Mouse (Mus musculus) embryonic facial prominence, embryonic 11.5 days (tissue): Measurements from ENCODE around the gene Tmtc2. TPM values are rescaled to one million over a fixed set of nuclear protein-coding genes. Genes with fewer than 3 reads are reported as not detected.

Experiments
- ATAC-seq: fragments of 200-750 bp; cut with Nextera tagmentation; replicated peaks from 2 replicates; pipeline ENCODE4 v1.8.0; 2017; ENCODE audit warnings: low read depth; ENCODE audit not compliant: insufficient number of reproducible peaks, low FRiP score, low TSS enrichment
- DNase-seq: peaks from one replicate; pipeline ENCODE4 v3.0.0-alpha.2; 2015; ENCODE audit warnings: low spot score
- H3K27ac ChIP-seq: fragments of 300-500 bp; sonication (generic); replicated peaks from 2 replicates; pipeline ENCODE4 v1.5.1; 2014; ENCODE audit warnings: mild to moderate bottlenecking, low read depth, low read length, control low read depth
- H3K27me3 ChIP-seq: fragments of 300-500 bp; sonication (generic); 2 replicates; pipeline ENCODE4 v1.6.1; 2014; ENCODE audit warnings: mild to moderate bottlenecking, low read length, moderate library complexity, mixed read lengths; ENCODE audit not compliant: control insufficient read depth, insufficient read depth
- H3K36me3 ChIP-seq: fragments of 300-500 bp; sonication (generic); replicated peaks from 2 replicates; pipeline ENCODE4 v1.6.1; 2014; ENCODE audit warnings: low read depth, mild to moderate bottlenecking, low read length, moderate library complexity, mixed read lengths; ENCODE audit not compliant: control insufficient read depth, insufficient read depth
- H3K4me1 ChIP-seq: fragments of 300-500 bp; sonication (generic); 2 replicates; pipeline ENCODE4 v1.6.1; 2014; ENCODE audit warnings: low read length, mixed read lengths; ENCODE audit not compliant: control insufficient read depth, insufficient read depth
- H3K4me2 ChIP-seq: fragments of 300-500 bp; sonication (generic); 2 replicates; pipeline ENCODE4 v1.6.1; 2014; ENCODE audit warnings: low read depth, mild to moderate bottlenecking, control low read depth, low read length, moderate library complexity
- H3K4me3 ChIP-seq: fragments of 300-500 bp; sonication (generic); 2 replicates; pipeline ENCODE4 v1.5.1; 2014; ENCODE audit warnings: low read depth, low read length, control low read depth
- H3K9ac ChIP-seq: fragments of 300-500 bp; sonication (generic); replicated peaks from 2 replicates; pipeline ENCODE4 v1.6.1; 2014; ENCODE audit warnings: mild to moderate bottlenecking, control low read depth, low read length
- H3K9me3 ChIP-seq: fragments of 300-500 bp; sonication (generic); replicated peaks from 2 replicates; pipeline ENCODE4 v1.6.1; 2016; ENCODE audit warnings: mild to moderate bottlenecking, low read length, inconsistent platforms, mixed read lengths; ENCODE audit not compliant: control insufficient read depth
- WGBS: fragments of 180-500 bp; shearing (Covaris S2); extraction: QIAGEN DNeasy Blood & Tissue Kit; methylation state at CpG from one replicate; pipeline ENCODE4 v1.1.7; 2014; 5-methylcytosine and 5-hydroxymethylcytosine counted together
- polyA plus RNA-seq: library from polyadenylated mRNA; unstranded; fragments of >200 nt; fragmentation: Nextera tagmentation; extraction: Ambion mirVana; gene quantifications from 2 replicates; pipeline ENCODE4 v1.2.1, GENCODE M21; 2014

Gene Tmtc2
- polyA plus RNA-seq, 1 experiment from 2014 or later = 7.8 TPM

GRCm38 (mm10) chr10:105381705-105382104, 192.5 kb downstream of the Tmtc2 start:
- ATAC-seq = no peak
- WGBS = 89% methylated on average over 1 of the region's 1 CpGs
- H3K27ac ChIP-seq = no peak overlapping the region

GRCm38 (mm10) chr10:105381202-105381601, 193.0 kb downstream of the Tmtc2 start:
- Histone ChIP-seq H3K4me1 (no peaks in the 10 kb centered on the region), H3K4me3 (no peak overlapping the region), H3K36me3 (no peaks in the 10 kb centered on the region), H3K9ac (no peak overlapping the region), H3K9me3 (no peaks in the 10 kb centered on the region), H3K4me2 (no peak overlapping the region), H3K27ac (no peak overlapping the region), H3K27me3 (no peaks in the 10 kb centered on the region)
- peak; percentile 17 for DNase-seq
- no peak for ATAC-seq
- 70% methylated on average over 5 of the region's 5 CpGs for WGBS

More at GRCm38 (mm10) chr10:105381705-105382104, 192.5 kb downstream of the Tmtc2 start:
- H3K4me2 ChIP-seq = no peak overlapping the region
- H3K9ac ChIP-seq = no peak overlapping the region
- no peaks in the 10 kb centered on the region for H3K9me3 ChIP-seq
- no peaks in the 10 kb centered on the region for H3K27me3 ChIP-seq
- DNase-seq = no peak
- no peaks in the 10 kb centered on the region for H3K36me3 ChIP-seq
- H3K4me1 ChIP-seq = no peaks in the 10 kb centered on the region
- H3K4me3 ChIP-seq = no peak overlapping the region

GRCm38 (mm10) chr10:105380584-105380983, 193.7 kb downstream of the Tmtc2 start:
- Histone ChIP-seq H3K27ac (no peak overlapping the region), H3K9ac (no peak overlapping the region), H3K4me1 (no peaks in the 10 kb centered on the region), H3K4me3 (no peak overlapping the region), H3K36me3 (no peaks in the 10 kb centered on the region), H3K27me3 (no peaks in the 10 kb centered on the region), H3K9me3 (no peaks in the 10 kb centered on the region), H3K4me2 (no peak overlapping the region)
- DNase-seq (peak; percentile 26), ATAC-seq (peak; percentile 76; the same call in 1 of the 2 replicates)
- WGBS = 59% methylated on average over 7 of the region's 7 CpGs

- Histone ChIP-seq H3K4me1 (no peaks in the 10 kb centered on the region), H3K9ac (no peak overlapping the region), H3K36me3 (no peaks in the 10 kb centered on the region), H3K4me3 (no peak overlapping the region), H3K9me3 (no peaks in the 10 kb centered on the region), H3K27ac (no peak overlapping the region), H3K27me3 (no peaks in the 10 kb centered on the region), H3K4me2 (no peak overlapping the region)
- no peak for ATAC-seq
- no peak for DNase-seq
- WGBS = 88% methylated on average over 2 of the region's 2 CpGs
Observed at GRCm38 (mm10) chr10:105377711-105378110, 196.5 kb downstream of the Tmtc2 start.

- WGBS = 94% methylated on average over 8 of the region's 8 CpGs
- H3K4me2 ChIP-seq = no peak overlapping the region
- no peaks in the 10 kb centered on the region for H3K4me1 ChIP-seq
- no peaks in the 10 kb centered on the region for H3K27me3 ChIP-seq
- no peak overlapping the region for H3K27ac ChIP-seq
- DNase-seq (no peak), ATAC-seq (no peak)
- no peak overlapping the region for H3K9ac ChIP-seq
- H3K4me3 ChIP-seq = no peak overlapping the region
- no peaks in the 10 kb centered on the region for H3K36me3 ChIP-seq
- no peaks in the 10 kb centered on the region for H3K9me3 ChIP-seq
Observed at GRCm38 (mm10) chr10:105373265-105373664, 201.0 kb downstream of the Tmtc2 start.

GRCm38 (mm10) chr10:105368242-105368641, 206.0 kb downstream of the Tmtc2 start:
- H3K27ac ChIP-seq = no peak overlapping the region
- no peak overlapping the region for H3K9ac ChIP-seq
- DNase-seq (no peak), ATAC-seq (no peak)
- H3K4me3 ChIP-seq = no peak overlapping the region
- WGBS = 91% methylated on average over 8 of the region's 8 CpGs
- no peaks in the 10 kb centered on the region for H3K27me3 ChIP-seq
- no peaks in the 10 kb centered on the region for H3K36me3 ChIP-seq
- H3K4me1 ChIP-seq = no peaks in the 10 kb centered on the region
- no peaks in the 10 kb centered on the region for H3K9me3 ChIP-seq
- H3K4me2 ChIP-seq = no peak overlapping the region

GRCm38 (mm10) chr10:105364480-105364879, 209.8 kb downstream of the Tmtc2 start:
- Histone ChIP-seq H3K9me3 (no peaks in the 10 kb centered on the region), H3K4me1 (no peaks in the 10 kb centered on the region), H3K4me2 (no peak overlapping the region), H3K36me3 (no peaks in the 10 kb centered on the region), H3K27me3 (no peaks in the 10 kb centered on the region), H3K4me3 (no peak overlapping the region), H3K27ac (no peak overlapping the region), H3K9ac (no peak overlapping the region)
- ATAC-seq = no peak
- WGBS = 71% methylated on average over 3 of the region's 3 CpGs
- DNase-seq = no peak

GRCm38 (mm10) chr10:105350301-105350700, 223.9 kb downstream of the Tmtc2 start:
- Histone ChIP-seq H3K4me2 (no peak overlapping the region), H3K27me3 (no peaks in the 10 kb centered on the region), H3K4me3 (no peak overlapping the region), H3K4me1 (no peaks in the 10 kb centered on the region), H3K9me3 (no peaks in the 10 kb centered on the region), H3K9ac (no peak overlapping the region), H3K36me3 (no peaks in the 10 kb centered on the region), H3K27ac (no peak overlapping the region)
- ATAC-seq (no peak), DNase-seq (no peak)
- 78% methylated on average over 2 of the region's 2 CpGs for WGBS
